Mouse (Mus musculus) stomach, postnatal 0 days (tissue): ENCODE data around the gene Gucy1b1.

Source experiments
- CTCF ChIP-seq: IDR thresholded peaks from 2 replicates; pipeline ENCODE4 v1.5.1; 2016; ENCODE audit warnings: antibody characterized with exemption, low read depth, mild to moderate bottlenecking, moderate library complexity
- EP300 ChIP-seq: optimal IDR thresholded peaks from 2 replicates; pipeline ENCODE3; 2016; ENCODE audit warnings: antibody characterized with exemption

DNA sequence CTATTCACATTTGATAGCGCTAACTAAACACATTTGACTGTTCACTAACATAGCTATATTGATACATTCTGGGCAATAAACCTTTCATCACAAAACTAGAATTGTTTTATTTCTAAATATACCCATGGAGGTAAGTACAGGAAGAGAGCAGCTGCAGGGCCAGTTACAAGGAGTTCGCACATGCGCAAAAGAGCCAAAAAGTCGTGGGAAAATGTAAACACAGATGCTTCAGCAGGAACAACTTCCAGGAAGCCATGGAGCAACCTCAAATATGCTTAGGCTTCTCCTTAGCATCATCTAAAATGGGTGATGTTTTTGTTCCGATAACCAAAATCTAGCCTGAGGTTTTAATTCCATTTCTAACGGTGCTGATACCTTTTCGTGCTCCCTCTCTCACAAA lies 25.8 kb downstream of the Gucy1b1 start:
- TF ChIP-seq CTCF (no peak), EP300 (no peak)
